Mouse (Mus musculus): Measurements from ENCODE around the gene Rcan1.
"Not testable (repeated sequence)": the region's sequence is repeated elsewhere in the genome, so short reads cannot be mapped to it uniquely, and the experiment has no call there.

- TF ChIP-seq POLR2A (IDR thresholded peaks at IDR 0.05; ENCODE audit: insufficient read length, low read depth); TCF12 (IDR thresholded peaks at IDR 0.05; ENCODE audit: insufficient read depth, poor library complexity, severe bottlenecking); E2F4 (IDR thresholded peaks at IDR 0.05; ENCODE audit: insufficient read depth); POLR2AphosphoS2 (IDR thresholded peaks at IDR 0.05; ENCODE audit: insufficient read length, low read depth); MYOG (IDR thresholded peaks at IDR 0.05; ENCODE audit: control insufficient read depth in 1 of 3, insufficient read depth in 1 of 3, insufficient read length in 2 of 3, low read depth in 2 of 3); MAX (IDR thresholded peaks at IDR 0.05; ENCODE audit: low read depth): not testable (repeated sequence)
Observed at GRCm38 (mm10) chr16:92415038-92415437, 55.6 kb downstream of the Rcan1 start.
